Mouse (Mus musculus) midbrain, embryonic 15.5 days (tissue): ENCODE data around the gene Il2rg. TPM values are rescaled to one million over a fixed set of nuclear protein-coding genes. Genes with fewer than 3 reads are reported as not detected.
A peak's percentile ranks its signal among the peaks of the same experiment; 100 is the strongest.

ENCODE experiments used
- ATAC-seq: fragments of 200-750 bp; cut with Nextera tagmentation; replicated peaks from 2 replicates; pipeline ENCODE4 v1.8.0; 2017; ENCODE audit warnings: moderate TSS enrichment
- H3K27ac ChIP-seq: fragments of 300-500 bp; sonication (generic); 2 replicates; pipeline ENCODE4 v1.5.1; 2015; ENCODE audit warnings: mild to moderate bottlenecking, inconsistent platforms
- H3K27me3 ChIP-seq: fragments of 300-500 bp; sonication (generic); replicated peaks from 2 replicates; pipeline ENCODE4 v1.6.1; 2015; ENCODE audit warnings: inconsistent platforms
- H3K36me3 ChIP-seq: fragments of 300-500 bp; sonication (generic); replicated peaks from 2 replicates; pipeline ENCODE4 v1.6.1; 2015; ENCODE audit warnings: inconsistent platforms
- H3K4me1 ChIP-seq: fragments of 300-500 bp; sonication (generic); 2 replicates; pipeline ENCODE4 v1.6.1; 2015; ENCODE audit warnings: inconsistent platforms
- H3K4me2 ChIP-seq: fragments of 300-500 bp; sonication (generic); 2 replicates; pipeline ENCODE4 v1.6.1; 2015; ENCODE audit warnings: inconsistent platforms, mild to moderate bottlenecking, moderate library complexity
- H3K4me3 ChIP-seq: fragments of 300-500 bp; sonication (generic); 2 replicates; pipeline ENCODE4 v1.5.1; 2015; ENCODE audit warnings: mild to moderate bottlenecking, inconsistent platforms
- H3K9ac ChIP-seq: fragments of 300-500 bp; sonication (generic); 2 replicates; pipeline ENCODE4 v1.6.1; 2015; ENCODE audit warnings: mild to moderate bottlenecking, inconsistent platforms
- H3K9me3 ChIP-seq: fragments of 300-500 bp; sonication (generic); 2 replicates; pipeline ENCODE4 v1.6.1; 2016; ENCODE audit warnings: inconsistent platforms
- WGBS: fragments of 180-500 bp; shearing (Covaris S2); methylation state at CpG from one replicate; pipeline ENCODE4 v1.1.7; 2015; ENCODE audit warnings: mixed read lengths; 5-methylcytosine and 5-hydroxymethylcytosine counted together
- polyA plus RNA-seq: library from polyadenylated mRNA; unstranded; fragments of >200 nt; fragmentation: Nextera tagmentation; extraction: Ambion mirVana; gene quantifications from 2 replicates; pipeline ENCODE4 v1.2.1, GENCODE M21; 2015

Gene Il2rg
- polyA plus RNA-seq, 1 experiment from 2014 or later, result 7.2 TPM

GRCm38 (mm10) chrX:101287543-101287942 is 19.5 kb upstream of the Il2rg start:
- ATAC-seq, result no peak
- H3K4me1 ChIP-seq, result no peaks in the 10 kb centered on the region
- H3K9ac ChIP-seq, result no peak overlapping the region
- H3K4me3 ChIP-seq, result no peak overlapping the region
- no peaks in the 10 kb centered on the region for H3K9me3 ChIP-seq
- H3K36me3 ChIP-seq, result peaks cover 12% of the 10 kb centered on the region; the same call in 1 of the 2 replicates
- no peak overlapping the region for H3K27ac ChIP-seq
- 97% methylated on average over 3 of the region's 3 CpGs for WGBS
- H3K4me2 ChIP-seq, result no peak overlapping the region
- no peaks in the 10 kb centered on the region for H3K27me3 ChIP-seq

- peaks cover 12% of the 10 kb centered on the region; the same call in 1 of the 2 replicates for H3K36me3 ChIP-seq
- no peaks in the 10 kb centered on the region for H3K9me3 ChIP-seq
- no peak overlapping the region for H3K4me3 ChIP-seq
- no peak overlapping the region for H3K4me2 ChIP-seq
- H3K4me1 ChIP-seq, result no peaks in the 10 kb centered on the region
- 0 out of 2 replicates have a peak, but pooled peaks have one; percentile 11 for ATAC-seq
- H3K9ac ChIP-seq, result no peak overlapping the region
- 93% methylated on average over 14 of the region's 14 CpGs for WGBS
- H3K27me3 ChIP-seq, result no peaks in the 10 kb centered on the region
- H3K27ac ChIP-seq, result no peak overlapping the region
These were observed 18.1 kb upstream of the Il2rg start for GRCm38 (mm10) chrX:101285953-101286670.

DNA sequence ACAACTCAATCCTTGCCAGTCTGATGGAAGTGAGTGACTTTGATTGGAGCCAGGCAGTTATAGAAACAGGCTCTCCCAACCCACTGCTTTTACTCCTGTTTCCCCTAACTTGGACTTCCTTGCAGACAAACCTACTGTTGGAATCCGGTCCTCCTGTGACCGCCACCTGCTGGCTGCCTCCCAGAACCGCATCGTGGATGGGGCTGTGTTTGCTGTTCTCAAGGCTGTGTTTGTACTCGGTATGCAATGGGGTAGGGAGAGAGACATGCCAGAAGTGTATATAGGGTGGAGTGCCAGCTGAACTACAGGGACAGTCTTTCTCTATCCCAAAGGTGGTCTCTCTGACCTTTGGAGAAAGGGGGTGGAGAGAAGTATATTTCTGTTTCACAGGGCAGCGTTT is 17.5 kb upstream of the Il2rg start:
- Histone ChIP-seq H3K27me3 (no peaks in the 10 kb centered on the region), H3K9ac (no peak overlapping the region), H3K27ac (no peak overlapping the region), H3K4me2 (no peak overlapping the region), H3K36me3 (peaks cover 12% of the 10 kb centered on the region; the same call in 1 of the 2 replicates), H3K9me3 (no peaks in the 10 kb centered on the region), H3K4me1 (no peaks in the 10 kb centered on the region), H3K4me3 (no peak overlapping the region)
- ATAC-seq, result peak; percentile 67
- 39% methylated on average over 6 of the region's 6 CpGs for WGBS

GRCm38 (mm10) chrX:101282813-101283212 is 14.8 kb upstream of the Il2rg start:
- Histone ChIP-seq H3K4me3 (no peak overlapping the region), H3K27me3 (no peaks in the 10 kb centered on the region), H3K4me1 (no peaks in the 10 kb centered on the region), H3K9me3 (no peaks in the 10 kb centered on the region), H3K4me2 (no peak overlapping the region), H3K9ac (no peak overlapping the region), H3K36me3 (peaks cover 11% of the 10 kb centered on the region), H3K27ac (no peak overlapping the region)
- 78% methylated on average over 6 of the region's 6 CpGs for WGBS
- ATAC-seq, result no peak

DNA sequence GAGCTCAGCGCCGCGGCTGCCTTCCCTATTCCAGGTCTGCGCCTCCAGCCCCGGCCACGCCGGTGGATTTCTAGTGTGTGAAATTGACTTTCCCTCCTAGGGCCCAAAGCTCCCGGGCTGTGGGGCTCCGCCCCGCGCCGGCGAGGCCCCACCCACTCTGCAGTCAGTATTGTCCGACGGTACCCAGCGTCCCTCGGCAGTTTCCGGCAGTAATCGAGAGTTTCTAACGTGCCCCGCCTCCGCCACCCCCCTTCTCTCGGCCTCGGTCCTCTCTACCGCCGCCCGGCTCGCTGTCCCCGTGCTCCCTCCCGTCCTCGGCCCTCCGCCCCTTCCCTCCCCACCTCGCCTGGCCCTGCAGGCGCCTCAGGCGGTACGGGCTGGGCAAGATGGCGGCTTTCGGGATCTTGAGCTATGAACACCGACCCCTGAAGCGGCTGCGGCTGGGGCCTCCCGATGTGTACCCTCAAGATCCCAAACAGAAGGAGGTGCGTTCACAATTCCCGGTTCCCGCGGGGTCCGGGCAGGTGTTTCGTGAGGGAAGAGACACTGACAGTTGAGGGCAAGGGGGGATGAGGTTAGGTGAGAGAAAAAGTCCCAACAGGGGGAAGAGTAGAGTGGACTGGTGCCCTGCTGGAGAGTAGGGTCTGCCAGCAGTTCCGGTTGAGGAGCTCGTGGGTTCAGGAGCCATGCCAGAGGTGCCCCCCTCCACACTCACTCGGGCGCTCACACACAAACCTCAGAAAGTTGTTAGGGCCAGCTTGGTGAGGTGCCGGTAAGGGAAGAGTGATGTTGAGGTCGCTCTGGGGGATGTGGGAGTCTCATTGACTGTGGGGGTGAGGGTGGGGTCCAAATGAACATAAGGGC is 6.1 kb upstream of the Il2rg start, which contains the start of gene Med12:
Gene Med12 (plus strand): TSS at position 156 of the 864 bp plus-strand sequence.
- H3K9me3 ChIP-seq, result no peaks in the 10 kb centered on the region
- H3K27ac ChIP-seq, result peak within 1 kb of the TSS; percentile 70
- peak within 1 kb of the TSS; percentile 55 for H3K4me3 ChIP-seq
- 21% methylated on average over 54 of the region's 54 CpGs for WGBS
- H3K36me3 ChIP-seq, result peaks cover 5% of the 10 kb centered on the region
- H3K4me1 ChIP-seq, result peaks cover 9% of the 10 kb centered on the region
- peak; percentile 98 for ATAC-seq
- H3K27me3 ChIP-seq, result no peaks in the 10 kb centered on the region; the same call in 1 of the 2 replicates
- H3K4me2 ChIP-seq, result peak within 1 kb of the TSS; percentile 51
- peak within 1 kb of the TSS; percentile 56 for H3K9ac ChIP-seq

GRCm38 (mm10) chrX:101273410-101273809 is 5.4 kb upstream of the Il2rg start:
- Histone ChIP-seq H3K27me3 (no peaks in the 10 kb centered on the region; the same call in 1 of the 2 replicates), H3K4me3 (peak overlapping the region; percentile 55), H3K4me2 (peak overlapping the region; percentile 51), H3K4me1 (peaks cover 9% of the 10 kb centered on the region), H3K9me3 (no peaks in the 10 kb centered on the region), H3K9ac (peak overlapping the region; percentile 56), H3K36me3 (peaks cover 5% of the 10 kb centered on the region), H3K27ac (peak overlapping the region; percentile 70; the same call in 1 of the 2 replicates)
- ATAC-seq, result peak; percentile 28
- WGBS, result 29% methylated on average over 6 of the region's 6 CpGs

DNA sequence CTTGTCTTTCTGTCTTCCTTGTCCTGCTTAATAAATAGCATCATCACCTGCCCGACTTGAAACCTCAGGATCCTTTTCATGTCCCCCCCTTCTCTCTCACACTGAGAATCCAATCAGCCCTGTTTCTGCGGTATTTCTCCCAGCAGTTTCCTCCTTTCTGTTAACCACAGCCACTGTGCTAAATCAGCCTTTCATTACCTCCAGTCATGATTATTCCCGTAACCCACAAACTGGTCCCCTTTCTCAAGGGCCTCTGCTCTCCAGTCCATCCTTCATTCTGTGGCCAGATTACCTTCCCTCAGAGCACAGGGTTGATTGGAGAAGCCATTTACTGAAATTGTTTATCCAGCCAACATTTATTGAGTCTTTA is 685 bp upstream of the Il2rg start, which contains the start of gene Gm20489:
Gene Gm20489 (minus strand): TSS at position 269 of the 370 bp plus-strand sequence.
- Histone ChIP-seq H3K4me2 (no peak within 1 kb of the TSS), H3K4me3 (no peak within 1 kb of the TSS), H3K9me3 (no peaks in the 10 kb centered on the region), H3K27me3 (no peaks in the 10 kb centered on the region; the same call in 1 of the 2 replicates), H3K27ac (no peak within 1 kb of the TSS), H3K36me3 (no peaks in the 10 kb centered on the region), H3K9ac (no peak within 1 kb of the TSS), H3K4me1 (no peaks in the 10 kb centered on the region)
- no peak for ATAC-seq
- WGBS, result 51% methylated on average over 3 of the region's 3 CpGs

- ATAC-seq, result no peak
- H3K27me3 ChIP-seq, result no peaks in the 10 kb centered on the region
- H3K4me3 ChIP-seq, result no peak overlapping the region
- no peaks in the 10 kb centered on the region for H3K36me3 ChIP-seq
- no peaks in the 10 kb centered on the region for H3K4me1 ChIP-seq
- WGBS, result 97% methylated on average over 6 of the region's 6 CpGs
- no peaks in the 10 kb centered on the region for H3K9me3 ChIP-seq
- H3K27ac ChIP-seq, result no peak overlapping the region
- H3K4me2 ChIP-seq, result no peak overlapping the region
- no peak overlapping the region for H3K9ac ChIP-seq
These were observed 1.4 kb downstream of the Il2rg start for GRCm38 (mm10) chrX:101266631-101267030.

DNA sequence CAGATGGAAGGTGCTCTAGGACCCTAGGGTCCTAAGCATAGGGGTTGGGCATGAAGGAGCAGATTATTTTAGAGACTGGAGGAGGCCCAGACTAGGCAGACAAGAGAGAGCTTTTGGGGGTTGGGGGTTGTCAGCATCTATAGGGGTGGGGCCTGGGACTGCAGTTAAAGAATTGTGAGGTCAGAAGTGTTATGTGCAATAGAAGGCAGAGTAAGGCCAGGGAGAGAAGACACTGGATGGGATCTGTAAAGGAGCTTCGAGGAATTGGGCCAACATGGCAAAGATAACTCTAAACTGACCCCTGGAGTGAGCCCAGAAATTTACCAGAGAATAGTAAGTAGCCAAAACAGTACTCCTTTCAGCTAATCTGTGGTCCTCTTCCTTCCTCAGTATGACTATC is 4.2 kb downstream of the Il2rg start, which contains the start of gene Gm614:
Gene Gm614 (minus strand): TSS at position 101 of the 400 bp plus-strand sequence.
- Histone ChIP-seq H3K4me1 (0 out of 2 replicates have a peak, but pooled peaks cover 3% of the 10 kb centered on the region), H3K4me3 (no peak within 1 kb of the TSS), H3K9me3 (no peaks in the 10 kb centered on the region), H3K27ac (no peak within 1 kb of the TSS), H3K36me3 (no peaks in the 10 kb centered on the region), H3K27me3 (no peaks in the 10 kb centered on the region), H3K4me2 (no peak within 1 kb of the TSS), H3K9ac (no peak within 1 kb of the TSS)
- ATAC-seq, result no peak
- WGBS, result 90% methylated on average over 1 of the region's 1 CpGs

- WGBS, result 29% methylated on average over 13 of the region's 13 CpGs
These were observed 7.4 kb downstream of the Il2rg start for GRCm38 (mm10) chrX:101260441-101261325.

DNA sequence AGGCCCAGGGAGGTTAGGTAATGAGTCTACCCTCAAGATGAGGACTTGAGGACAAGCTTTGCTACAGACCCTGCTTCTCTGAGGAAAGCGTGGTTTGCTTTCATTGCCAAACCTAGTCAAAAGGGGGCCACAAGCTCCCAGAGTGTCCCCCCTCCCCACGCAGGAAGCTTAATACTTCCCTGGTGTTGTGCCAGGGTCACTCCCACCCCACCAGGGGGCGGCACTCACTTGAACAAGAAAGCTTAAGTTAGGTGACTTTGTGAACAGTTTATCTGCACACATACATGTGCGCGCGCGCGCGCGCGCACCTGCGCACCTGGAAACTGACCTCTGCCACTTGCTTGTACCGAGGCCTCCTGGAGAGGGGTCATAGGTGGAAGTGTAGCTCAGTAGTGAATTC is 11.5 kb downstream of the Il2rg start:
- Histone ChIP-seq H3K27me3 (no peaks in the 10 kb centered on the region), H3K9ac (no peak overlapping the region), H3K27ac (no peak overlapping the region), H3K4me2 (no peak overlapping the region), H3K36me3 (no peaks in the 10 kb centered on the region), H3K9me3 (no peaks in the 10 kb centered on the region), H3K4me3 (no peak overlapping the region), H3K4me1 (peaks cover 12% of the 10 kb centered on the region; the same call in 1 of the 2 replicates)
- 89% methylated on average over 13 of the region's 13 CpGs for WGBS
- no peak for ATAC-seq

More at GRCm38 (mm10) chrX:101260441-101261325, 7.4 kb downstream of the Il2rg start:
- Histone ChIP-seq H3K9ac (no peak overlapping the region), H3K27me3 (no peaks in the 10 kb centered on the region), H3K4me3 (no peak overlapping the region), H3K36me3 (no peaks in the 10 kb centered on the region), H3K27ac (peak overlapping the region; percentile 12; the same call in 1 of the 2 replicates), H3K4me2 (no peak overlapping the region), H3K9me3 (no peaks in the 10 kb centered on the region), H3K4me1 (0 out of 2 replicates have a peak, but pooled peaks cover 4% of the 10 kb centered on the region)
- ATAC-seq, result peak; percentile 39; the same call in 1 of the 2 replicates
